Mouse (Mus musculus) midbrain, embryonic 14.5 days (tissue): ENCODE measurements around the gene Otud5. TPM values are rescaled to one million over a fixed set of nuclear protein-coding genes. Genes with fewer than 3 reads are reported as not detected.
A peak's percentile ranks its signal among the peaks of the same experiment; 100 is the strongest.

Experiments used
- ATAC-seq: fragments of 200-750 bp; cut with Nextera tagmentation; 2 replicates; pipeline ENCODE4 v1.8.0; 2017; ENCODE audit warnings: moderate number of reproducible peaks, moderate library complexity; ENCODE audit not compliant: low FRiP score, low TSS enrichment
- DNase-seq: peaks from one replicate; pipeline ENCODE4 v3.0.0-alpha.2; 2015
- H3K27ac ChIP-seq: fragments of 300-500 bp; sonication (generic); replicated peaks from 2 replicates; pipeline ENCODE4 v1.5.1; 2014; ENCODE audit warnings: mild to moderate bottlenecking, low read depth, low read length, moderate library complexity
- H3K27me3 ChIP-seq: fragments of 300-500 bp; sonication (generic); 2 replicates; pipeline ENCODE4 v1.6.1; 2014; ENCODE audit warnings: low read length, control low read depth, mixed read lengths; ENCODE audit not compliant: control insufficient read depth, insufficient read depth
- H3K36me3 ChIP-seq: fragments of 300-500 bp; sonication (generic); 2 replicates; pipeline ENCODE4 v1.6.1; 2014; ENCODE audit warnings: low read length, control low read depth; ENCODE audit not compliant: control insufficient read depth, insufficient read depth
- H3K4me1 ChIP-seq: fragments of 300-500 bp; sonication (generic); 2 replicates; pipeline ENCODE4 v1.6.1; 2014; ENCODE audit warnings: mild to moderate bottlenecking, antibody characterized with exemption, low read length, control low read depth; ENCODE audit not compliant: control insufficient read depth, insufficient read depth
- H3K4me2 ChIP-seq: fragments of 300-500 bp; sonication (generic); 2 replicates; pipeline ENCODE4 v1.6.1; 2014; ENCODE audit warnings: mild to moderate bottlenecking, low read length, moderate library complexity
- H3K4me3 ChIP-seq: fragments of 300-500 bp; sonication (generic); replicated peaks from 2 replicates; pipeline ENCODE4 v1.5.1; 2014; ENCODE audit warnings: low read depth, low read length
- H3K9ac ChIP-seq: fragments of 300-500 bp; sonication (generic); replicated peaks from 2 replicates; pipeline ENCODE4 v1.6.1; 2014; ENCODE audit warnings: mild to moderate bottlenecking, low read length, moderate library complexity
- H3K9me3 ChIP-seq: fragments of 300-500 bp; sonication (generic); 2 replicates; pipeline ENCODE4 v1.6.1; 2016; ENCODE audit warnings: low read length, control low read depth, mixed read lengths; ENCODE audit not compliant: control insufficient read depth
- WGBS: fragments of 180-500 bp; shearing (Covaris S2); extraction: QIAGEN DNeasy Blood & Tissue Kit; methylation state at CpG from one replicate; pipeline ENCODE4 v1.1.7; 2014; 5-methylcytosine and 5-hydroxymethylcytosine counted together
- microRNA counts: library from miRNA; unstranded; fragments of <30 nt; microRNA quantifications from one replicate; lab custom pipeline; 2016
- microRNA-seq: library from miRNA; unstranded; fragments of <30 nt; microRNA quantifications from one replicate; pipeline ENCODE4, GENCODE M21; 2016
- polyA plus RNA-seq: library from polyadenylated mRNA; unstranded; fragments of >200 nt; fragmentation: Nextera tagmentation; extraction: Ambion mirVana; gene quantifications from 2 replicates; pipeline ENCODE4 v1.2.1, GENCODE M21; 2014

The Otud5 gene
- polyA plus RNA-seq, 1 experiment from 2014 or later: 32.3 TPM

- 14% methylated on average over 48 of the region's 48 CpGs for WGBS
- H3K4me1 ChIP-seq: peaks cover 8% of the 10 kb centered on the region; the same call in 1 of the 2 replicates
- DNase-seq (peak; percentile 59), ATAC-seq (no peak)
- H3K27me3 ChIP-seq: no peaks in the 10 kb centered on the region
- peak overlapping the region; percentile 26; the same call in 1 of the 2 replicates for H3K27ac ChIP-seq
- no peaks in the 10 kb centered on the region for H3K9me3 ChIP-seq
- H3K4me3 ChIP-seq: peak overlapping the region; percentile 47
- peaks cover 16% of the 10 kb centered on the region for H3K36me3 ChIP-seq
- H3K9ac ChIP-seq: peak overlapping the region; percentile 56
- peak overlapping the region; percentile 63 for H3K4me2 ChIP-seq
Observed at GRCm38 (mm10) chrX:7922032-7922431, 80.9 kb downstream of the Otud5 start.

MicroRNAs encoded within 50 kb of the gene (microRNA counts, 519-probe panel; counts per million panel counts)
- microRNA mmu-miR-1198 (lab: Ali Mortazavi, UCI): 5,221 counts per million, percentile 56 among the panel's probes with 10 or more counts

Small RNAs within 50 kb of the gene (microRNA-seq; reads per million reads assigned to microRNA genes)
- 67.6 reads per million, percentile 51 among the genes with 10 or more reads in this experiment for gene Mir1198

Other genes with a start within 250 kb of the Otud5 start
- 29.8 and 30.1 TPM in 2 replicates for gene Ccdc22, start 235.8 kb upstream of the Otud5 start, polyA plus RNA-seq
- gene Cacna1f, start 234.3 kb upstream of the Otud5 start, polyA plus RNA-seq: 0.04 TPM in 1 of 2 replicates, not detected in the other
- 81.7 and 125 TPM in 2 replicates for gene Syp, start 202.9 kb upstream of the Otud5 start, polyA plus RNA-seq
- gene Prickle3, start 184.1 kb upstream of the Otud5 start, polyA plus RNA-seq: 0.89 and 1.4 TPM in 2 replicates
- 11.2 and 22.4 TPM in 2 replicates for gene Plp2, start 170.0 kb upstream of the Otud5 start, polyA plus RNA-seq
- 0.16 TPM in 2 replicates for gene Magix, start 160.1 kb upstream of the Otud5 start, polyA plus RNA-seq
- gene Gpkow, start 144.2 kb upstream of the Otud5 start, polyA plus RNA-seq: 39.3 and 53.8 TPM in 2 replicates
- gene Wdr45, start 127.0 kb upstream of the Otud5 start, polyA plus RNA-seq: 23.9 and 29.5 TPM in 2 replicates
- not detected in 2 replicates for gene Gm45208, start 119.1 kb upstream of the Otud5 start, polyA plus RNA-seq
- gene Praf2, start 112.9 kb upstream of the Otud5 start, polyA plus RNA-seq: 126 and 144 TPM in 2 replicates
- gene Ccdc120, start 90.5 kb upstream of the Otud5 start, polyA plus RNA-seq: 72.2 and 73.0 TPM in 2 replicates
- 21.7 and 21.8 TPM in 2 replicates for gene Tfe3, start 78.8 kb upstream of the Otud5 start, polyA plus RNA-seq
- 56.0 and 56.6 TPM in 2 replicates for gene Gripap1, start 51.6 kb upstream of the Otud5 start, polyA plus RNA-seq
- 1.7 and 2.3 TPM in 2 replicates for gene Kcnd1, start 19.1 kb upstream of the Otud5 start, polyA plus RNA-seq
- 13.9 and 18.8 TPM in 2 replicates for gene Pim2, start 36.9 kb downstream of the Otud5 start, polyA plus RNA-seq
- gene Slc35a2, start 42.7 kb downstream of the Otud5 start, polyA plus RNA-seq: 17.4 and 24.6 TPM in 2 replicates
- 181 and 219 TPM in 2 replicates for gene Pqbp1, start 57.9 kb downstream of the Otud5 start, polyA plus RNA-seq
- 171 and 214 TPM in 2 replicates for gene Timm17b, start 58.0 kb downstream of the Otud5 start, polyA plus RNA-seq
- gene Gm10491, start 66.5 kb downstream of the Otud5 start, polyA plus RNA-seq: not detected in 2 replicates
- gene Gm10490, start 68.2 kb downstream of the Otud5 start, polyA plus RNA-seq: not detected in 2 replicates
- 197 and 199 TPM in 2 replicates for gene Pcsk1n, start 78.5 kb downstream of the Otud5 start, polyA plus RNA-seq
- not detected in 2 replicates for gene Eras, start 87.2 kb downstream of the Otud5 start, polyA plus RNA-seq
- 59.7 and 70.2 TPM in 2 replicates for gene Hdac6, start 106.5 kb downstream of the Otud5 start, polyA plus RNA-seq
- gene Gata1, start 136.7 kb downstream of the Otud5 start, polyA plus RNA-seq: 0.11 TPM in 1 of 2 replicates, not detected in the other
- gene Glod5, start 177.1 kb downstream of the Otud5 start, polyA plus RNA-seq: not detected in 2 replicates
- 34.0 and 38.2 TPM in 2 replicates for gene Suv39h1, start 233.4 kb downstream of the Otud5 start, polyA plus RNA-seq
- gene Was, start 249.1 kb downstream of the Otud5 start, polyA plus RNA-seq: 0.16 TPM in 1 of 2 replicates, not detected in the other